In the genomic region with DNA sequence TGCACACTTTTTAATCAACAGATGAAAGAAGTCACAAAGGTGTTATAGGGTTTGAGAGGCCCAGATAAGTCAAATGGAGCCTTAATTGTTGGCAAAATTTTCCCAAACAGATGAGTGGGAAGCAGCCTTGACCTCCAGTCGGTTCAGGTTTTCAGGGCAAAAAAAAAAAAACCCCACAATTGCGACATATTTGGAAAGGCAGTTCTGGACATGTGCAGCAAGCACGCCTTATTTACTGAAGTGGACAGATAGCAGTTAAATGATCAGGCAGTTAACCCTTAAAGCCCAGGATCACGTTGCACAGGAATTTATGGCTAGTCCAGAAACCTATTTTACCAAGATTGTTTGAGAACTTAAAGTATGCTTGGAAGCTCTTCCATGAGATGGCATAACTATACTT, we compare ENCODE assay signal across 25 mouse cellular contexts.
A peak's percentile ranks its signal among the peaks of the same experiment; 100 is the strongest.
DNase-seq lines count a peak whose midpoint lies in the region; ATAC-seq and TF ChIP-seq lines count a peak whose summit lies in the region.
"Had no signal": no experiment of that assay in that cellular context is flagged by ENCODE, and none has a peak within 500 bp of the region (broad histone marks: within the 10 kb centered on the region; RNA-seq: fewer than 3 reads in every experiment).

No protein-coding gene starts in this region.

- H3K4me1 ChIP-seq in liver, adult 2 months (ENCODE audit: control insufficient read depth, insufficient read depth, low read length) = peaks cover 14% of the 10 kb centered on the region
- H3K4me1 ChIP-seq in liver, embryonic 12.5 days = peaks cover 9% of the 10 kb centered on the region
- no peaks in the 10 kb centered on the region; the same call in 1 of the 2 replicates for H3K4me1 ChIP-seq in lung, postnatal 0 days (ENCODE audit: insufficient read depth, low read depth, low read length)
- H3K4me1 ChIP-seq in liver, postnatal 0 days (ENCODE audit: insufficient read depth) = peaks cover 8% of the 10 kb centered on the region; the same call in 1 of the 2 replicates
- H3K4me1 ChIP-seq: embryonic facial prominence, embryonic 12.5 days; embryonic facial prominence, embryonic 15.5 days; hindbrain, embryonic 12.5 days; hindbrain, embryonic 15.5 days had no signal

- TF ChIP-seq EP300 in lung, postnatal 0 days (IDR thresholded peaks at IDR 0.05) = no peak
- peak; percentile 79 for TF ChIP-seq EP300 in liver, postnatal 0 days (IDR thresholded peaks at IDR 0.05; ENCODE audit: low read depth)

- no peak overlapping the region for H3K27ac ChIP-seq in liver, adult 2 months (replicated peaks; ENCODE audit: insufficient read depth, low read depth, low read length)
- no peak overlapping the region for H3K27ac ChIP-seq in liver, embryonic 12.5 days
- H3K27ac ChIP-seq in lung, postnatal 0 days (ENCODE audit: low read length) = no peak overlapping the region
- H3K27ac ChIP-seq in liver, postnatal 0 days (ENCODE audit: low read depth) = peak overlapping the region; percentile 63
- H3K27ac ChIP-seq: embryonic facial prominence, embryonic 12.5 days; embryonic facial prominence, embryonic 15.5 days; gastrocnemius, adult 2 months; hindbrain, embryonic 12.5 days; hindbrain, embryonic 15.5 days had no signal

- peaks cover 13% of the 10 kb centered on the region; the same call in 1 of the 2 replicates for H3K79me2 ChIP-seq in liver, adult 2 months (ENCODE audit: control insufficient read depth, insufficient read depth, low read length)

- H3K4me2 ChIP-seq in liver, embryonic 12.5 days = no peak overlapping the region
- H3K4me2 ChIP-seq in lung, postnatal 0 days (replicated peaks; ENCODE audit: low read depth, low read length) = no peak overlapping the region
- no peak overlapping the region for H3K4me2 ChIP-seq in liver, postnatal 0 days (ENCODE audit: low read depth, low read length)
- H3K4me2 ChIP-seq: embryonic facial prominence, embryonic 12.5 days; embryonic facial prominence, embryonic 15.5 days; heart, embryonic 11.5 days; hindbrain, embryonic 12.5 days; hindbrain, embryonic 15.5 days had no signal

- DNase-seq in liver, adult 2 months (ENCODE audit: extremely low read depth, low read depth, low spot score) = peak; percentile 97
- DNase-seq in lung, postnatal 0 days (ENCODE audit: low spot score) = peak; percentile 19
- no peak for DNase-seq in lung, adult 18-20 months
- peak; percentile 54 for DNase-seq in adipocyte (ENCODE audit: low spot score)
- DNase-seq in liver, postnatal 0 days = peak; percentile 37
- no peak for DNase-seq in kidney, adult 9 months
- DNase-seq: adrenal gland, postnatal 14 days; B cell, adult 2 months; cerebellum, adult 11-12 months; cerebellum, adult 8-10 months; cerebellum, postnatal 10 days; cerebellum, postnatal 36 days; forebrain, postnatal 0 days; gastrocnemius, adult 2 months; gastrocnemius, postnatal 14 days; heart, adult 11 months had no signal

- 0 out of 2 replicates have a peak, but pooled peaks cover 5% of the 10 kb centered on the region for H3K9me3 ChIP-seq in liver, embryonic 12.5 days (replicated peaks)
- no peaks in the 10 kb centered on the region for H3K9me3 ChIP-seq in lung, postnatal 0 days (ENCODE audit: low read length)
- H3K9me3 ChIP-seq in liver, postnatal 0 days (ENCODE audit: low read length) = no peaks in the 10 kb centered on the region
- H3K9me3 ChIP-seq: embryonic facial prominence, embryonic 12.5 days; embryonic facial prominence, embryonic 15.5 days; hindbrain, embryonic 12.5 days; hindbrain, embryonic 15.5 days had no signal

- H3K27me3 ChIP-seq in liver, adult 2 months (ENCODE audit: control insufficient read depth, insufficient read depth, low read length) = no peaks in the 10 kb centered on the region
- H3K27me3 ChIP-seq in liver, embryonic 12.5 days (replicated peaks) = no peaks in the 10 kb centered on the region
- no peaks in the 10 kb centered on the region for H3K27me3 ChIP-seq in lung, postnatal 0 days (replicated peaks; ENCODE audit: insufficient read depth, low read length)
- H3K27me3 ChIP-seq in liver, postnatal 0 days (ENCODE audit: insufficient read depth, low read length) = no peaks in the 10 kb centered on the region
- H3K27me3 ChIP-seq: CH12.LX; embryonic facial prominence, embryonic 12.5 days; embryonic facial prominence, embryonic 15.5 days; hindbrain, embryonic 12.5 days; hindbrain, embryonic 15.5 days had no signal

- 18% methylated on average over 4 of the region's 4 CpGs for WGBS in liver, adult 2 months
- 38% methylated on average over 4 of the region's 4 CpGs for WGBS in liver, embryonic 12.5 days (ENCODE audit: insufficient replicate concordance)
- WGBS in lung, postnatal 0 days = 29% methylated on average over 4 of the region's 4 CpGs
- 38% methylated on average over 4 of the region's 4 CpGs for WGBS in liver, postnatal 0 days (ENCODE audit: insufficient replicate concordance)

- no peak overlapping the region for H3K4me3 ChIP-seq in liver, adult 2 months (ENCODE audit: insufficient read depth, low read depth, low read length)
- H3K4me3 ChIP-seq in liver, embryonic 12.5 days = no peak overlapping the region
- no peak overlapping the region for H3K4me3 ChIP-seq in lung, postnatal 0 days (ENCODE audit: low read depth, low read length)
- no peak overlapping the region for H3K4me3 ChIP-seq in liver, postnatal 0 days (ENCODE audit: low read depth, low read length)
- H3K4me3 ChIP-seq: embryonic facial prominence, embryonic 12.5 days; embryonic facial prominence, embryonic 15.5 days; gastrocnemius, adult 2 months; hindbrain, embryonic 12.5 days; hindbrain, embryonic 15.5 days had no signal

- peaks cover 10% of the 10 kb centered on the region for H3K36me3 ChIP-seq in liver, adult 2 months (ENCODE audit: control insufficient read depth, insufficient read depth, low read length)
- H3K36me3 ChIP-seq in liver, embryonic 12.5 days = peaks cover 15% of the 10 kb centered on the region
- H3K36me3 ChIP-seq in lung, postnatal 0 days (ENCODE audit: insufficient read depth, low read length) = peaks cover 5% of the 10 kb centered on the region; the same call in 1 of the 2 replicates
- H3K36me3 ChIP-seq in liver, postnatal 0 days (replicated peaks; ENCODE audit: insufficient read depth, low read length) = peaks cover 20% of the 10 kb centered on the region
- H3K36me3 ChIP-seq: G1E had no signal

- no peak for TF ChIP-seq POLR2A in liver, adult 2 months (IDR thresholded peaks at IDR 0.05; ENCODE audit: extremely low read depth, insufficient read depth, low read length)

- ATAC-seq in liver, embryonic 12.5 days = no peak
- no peak for ATAC-seq in lung, postnatal 0 days
- ATAC-seq in liver, postnatal 0 days = peak; percentile 79
- ATAC-seq: forebrain, embryonic 14.5 days; forebrain, postnatal 0 days had no signal

- H3K9ac ChIP-seq in liver, adult 2 months (ENCODE audit: low read depth, low read length) = no peak overlapping the region
- no peak overlapping the region for H3K9ac ChIP-seq in liver, embryonic 12.5 days
- no peak overlapping the region for H3K9ac ChIP-seq in lung, postnatal 0 days (replicated peaks; ENCODE audit: low read depth)
- no peak overlapping the region for H3K9ac ChIP-seq in liver, postnatal 0 days (replicated peaks)
- H3K9ac ChIP-seq: embryonic facial prominence, embryonic 12.5 days; embryonic facial prominence, embryonic 15.5 days; forebrain, postnatal 0 days; hindbrain, embryonic 12.5 days; hindbrain, embryonic 15.5 days had no signal

- TF ChIP-seq CTCF in liver, adult 2 months (IDR thresholded peaks at IDR 0.05; ENCODE audit: low read depth, low read length) = no peak
- TF ChIP-seq CTCF in lung, postnatal 0 days (IDR thresholded peaks at IDR 0.05) = no peak
- TF ChIP-seq CTCF in liver, postnatal 0 days (IDR thresholded peaks at IDR 0.05; ENCODE audit: low read depth) = no peak

Comparison
In these comparisons a context has a peak if more than half of its experiments do, and no peak if none do; other contexts are left out.
1. DNase-seq: peak in liver, adult 2 months (single experiment), lung, postnatal 0 days (single experiment), adipocyte (single experiment) and liver, postnatal 0 days (single experiment); none in lung, adult 18-20 months (0 of 2) and kidney, adult 9 months (single experiment).